Mouse (Mus musculus) brain, embryonic 14.5 days (tissue): ENCODE measurements around the gene Rpl9-ps1. TPM values are rescaled to one million over a fixed set of nuclear protein-coding genes. Genes with fewer than 3 reads are reported as not detected.

Source experiments
- DNase-seq: peaks from one replicate; pipeline ENCODE4 v3.0.0-alpha.2; 2011; ENCODE audit warnings: low read depth
- CTCF ChIP-seq: fragments of 200-500 bp; IDR thresholded peaks from 2 replicates; pipeline ENCODE4 v1.5.1; 2012; ENCODE audit warnings: inconsistent platforms, mild to moderate bottlenecking, moderate library complexity, borderline replicate concordance; ENCODE audit not compliant: insufficient read depth, insufficient read length; ENCODE audit errors: extremely low read depth
- POLR2A ChIP-seq: fragments of 200-500 bp; IDR thresholded peaks from 2 replicates; pipeline ENCODE4 v1.6.1; 2012; ENCODE audit warnings: mild to moderate bottlenecking, inconsistent platforms, borderline replicate concordance; ENCODE audit not compliant: poor library complexity, insufficient read depth, insufficient read length, severe bottlenecking; ENCODE audit errors: extremely low read depth
- polyA plus RNA-seq: library from polyadenylated mRNA; depleted of rRNA; stranded (reverse); fragments of >200 nt; gene quantifications from 2 replicates; pipeline ENCODE4 v1.2.3, GENCODE M21; 2012; rRNA removed

Gene Rpl9-ps1
- polyA plus RNA-seq, 1 experiment, result not detected

DNA sequence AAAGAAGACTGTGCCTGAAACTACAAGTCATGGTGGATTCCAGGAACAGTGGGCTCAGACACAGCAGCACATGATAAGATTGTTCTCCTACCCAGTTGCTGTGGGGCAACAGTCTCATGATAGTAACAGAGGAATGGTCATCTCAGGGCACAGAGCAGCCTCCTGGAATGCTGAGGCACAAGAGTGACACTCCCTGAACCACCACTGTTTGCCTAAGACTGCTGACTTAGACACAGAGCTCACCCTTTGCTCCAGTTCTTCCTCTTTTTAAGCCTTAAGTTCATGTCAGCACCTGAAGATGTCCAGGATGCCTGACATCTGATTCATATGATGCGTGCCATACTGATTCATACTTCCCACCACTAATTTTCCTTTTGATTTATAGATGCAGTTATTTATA, 28.8 kb downstream of the Rpl9-ps1 start:
- TF ChIP-seq CTCF (no peak), POLR2A (no peak)
- no peak for DNase-seq

DNA sequence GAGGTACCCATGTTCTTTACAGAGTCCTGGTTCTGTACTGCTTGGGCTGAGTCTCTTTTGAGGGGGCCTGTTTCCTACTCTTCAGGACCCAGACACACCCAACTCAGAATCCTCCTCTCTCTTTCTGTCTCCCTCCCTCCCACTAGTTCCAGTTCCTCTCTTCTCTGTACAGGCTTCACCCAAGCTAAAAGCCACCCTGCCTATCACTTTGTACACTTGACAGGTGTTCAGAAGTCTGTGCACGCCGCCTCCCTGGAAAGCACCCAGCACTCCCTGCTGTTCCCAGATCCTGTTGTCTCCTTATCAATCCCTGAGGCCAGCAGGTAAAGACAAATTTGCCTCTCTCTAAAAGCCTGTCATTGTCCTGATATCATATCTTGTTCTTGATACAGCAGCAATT, 34.5 kb downstream of the Rpl9-ps1 start:
- TF ChIP-seq POLR2A (no peak), CTCF (no peak)
- DNase-seq, result no peak

GRCm38 (mm10) chr11:83606396-83606795, 39.0 kb downstream of the Rpl9-ps1 start:
- no peak for DNase-seq
- TF ChIP-seq POLR2A, result no peak
- no peak for TF ChIP-seq CTCF

- no peak for DNase-seq
- TF ChIP-seq POLR2A (no peak), CTCF (no peak)
These were observed 39.9 kb downstream of the Rpl9-ps1 start for GRCm38 (mm10) chr11:83605535-83605934.

GRCm38 (mm10) chr11:83604698-83605097, 40.7 kb downstream of the Rpl9-ps1 start:
- TF ChIP-seq CTCF (no peak), POLR2A (no peak)
- DNase-seq, result no peak

DNA sequence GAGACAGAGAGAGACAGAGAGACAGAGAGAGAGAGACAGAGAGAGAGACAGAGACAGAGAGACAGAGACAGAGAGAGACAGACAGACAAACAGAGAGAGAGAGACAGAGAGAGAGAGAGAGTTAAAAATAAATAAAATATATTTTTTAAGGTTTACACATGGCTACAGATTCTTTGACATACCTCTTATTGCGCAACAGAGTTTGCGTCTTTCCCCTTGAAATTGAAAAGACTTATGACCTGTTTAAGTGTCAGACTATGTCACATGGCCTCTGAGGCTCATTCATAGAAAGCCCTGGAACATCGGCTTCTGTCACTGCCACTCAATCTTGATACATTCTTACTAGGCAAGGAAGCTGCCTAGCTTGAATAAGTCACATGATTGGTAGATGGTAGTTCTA, 42.0 kb downstream of the Rpl9-ps1 start:
- DNase-seq, result no peak
- TF ChIP-seq CTCF (no peak), POLR2A (no peak)

GRCm38 (mm10) chr11:83600576-83600975, 44.8 kb downstream of the Rpl9-ps1 start:
- no peak for DNase-seq
- TF ChIP-seq POLR2A (no peak), CTCF (no peak)

GRCm38 (mm10) chr11:83598991-83599390, 46.4 kb downstream of the Rpl9-ps1 start:
- no peak for DNase-seq
- TF ChIP-seq POLR2A (no peak), CTCF (no peak)

DNA sequence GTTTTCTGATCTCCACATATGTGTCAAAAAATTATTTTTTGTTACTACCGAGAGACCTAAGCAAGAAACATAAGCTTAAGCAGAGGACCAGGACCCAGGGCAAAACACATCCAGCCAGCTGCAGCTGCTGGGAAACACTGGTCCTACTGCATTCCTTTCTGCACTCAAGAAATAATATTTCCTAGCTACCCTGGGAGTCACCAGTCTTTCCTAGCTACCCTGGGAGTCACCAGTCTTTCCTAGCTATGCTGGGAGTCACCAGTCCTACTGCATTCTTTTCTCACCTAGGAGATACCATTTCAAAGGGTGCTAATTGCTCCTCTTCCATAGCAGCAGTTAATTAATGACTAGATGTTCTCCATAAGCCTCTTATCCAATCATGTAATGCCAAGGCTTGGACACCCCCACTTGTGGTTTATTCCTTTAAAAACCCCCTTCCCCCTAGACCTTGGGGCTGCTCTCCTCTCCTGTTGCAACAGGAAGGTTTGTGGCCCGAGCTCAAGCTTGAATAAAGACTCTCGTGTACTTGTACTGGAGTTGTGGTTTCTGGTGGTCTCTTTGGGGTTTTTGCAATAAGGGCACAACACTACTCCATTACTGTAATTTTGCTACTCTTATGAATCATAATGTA, 47.1 kb downstream of the Rpl9-ps1 start:
- DNase-seq, result no peak
- no peak for TF ChIP-seq POLR2A

DNA sequence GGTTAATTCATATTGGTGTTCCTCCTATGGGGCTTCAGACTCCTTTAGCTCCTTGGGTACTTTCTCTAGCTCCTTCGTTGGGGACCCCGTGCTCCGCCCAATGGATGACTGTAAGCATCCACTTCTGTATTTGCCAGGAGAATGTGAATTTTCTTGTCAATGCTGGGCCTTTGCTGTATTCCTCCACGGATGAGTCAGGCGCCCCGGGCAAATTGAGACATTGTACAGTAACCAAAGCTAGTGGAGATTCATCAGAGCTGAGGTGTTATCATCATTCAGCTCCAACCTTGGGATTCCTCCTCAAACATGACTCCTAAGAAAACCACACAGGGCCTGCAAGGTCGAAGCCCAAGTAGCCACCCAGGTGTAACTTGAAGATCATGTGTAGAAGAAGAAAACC, 47.6 kb downstream of the Rpl9-ps1 start:
- DNase-seq, result no peak
- TF ChIP-seq CTCF (no peak), POLR2A (no peak)

- no peak for DNase-seq
- TF ChIP-seq POLR2A (no peak), CTCF (no peak)
These were observed 49.6 kb downstream of the Rpl9-ps1 start for GRCm38 (mm10) chr11:83595669-83596455.

Other genes starting within 250 kb of the Rpl9-ps1 start
- gene Rasl10b, start 236.5 kb downstream of the Rpl9-ps1 start, polyA plus RNA-seq, result 74.3 and 88.9 TPM in 2 replicates
- gene Gas2l2, start 216.2 kb downstream of the Rpl9-ps1 start, polyA plus RNA-seq, result 0.21 and 0.63 TPM in 2 replicates
- gene 1700020L24Rik, start 207.9 kb downstream of the Rpl9-ps1 start, polyA plus RNA-seq, result 0.53 and 0.55 TPM in 2 replicates
- gene Mmp28, start 182.6 kb downstream of the Rpl9-ps1 start, polyA plus RNA-seq, result 5.5 and 9.1 TPM in 2 replicates
- 51.0 and 92.8 TPM in 2 replicates for gene Taf15, start 172.5 kb downstream of the Rpl9-ps1 start, polyA plus RNA-seq
- not detected in 2 replicates for gene Heatr9, start 123.4 kb downstream of the Rpl9-ps1 start, polyA plus RNA-seq
- gene Ccl5, start 115.1 kb downstream of the Rpl9-ps1 start, polyA plus RNA-seq, result 0.21 TPM in 1 of 2 replicates, not detected in the other
- gene Ccl9, start 67.0 kb downstream of the Rpl9-ps1 start, polyA plus RNA-seq, result 0.83 and 1.00 TPM in 2 replicates
- 0.72 and 0.78 TPM in 2 replicates for gene Ccl6, start 52.5 kb downstream of the Rpl9-ps1 start, polyA plus RNA-seq
- gene Ccl3, start 3.7 kb upstream of the Rpl9-ps1 start, polyA plus RNA-seq, result 1.7 and 2.4 TPM in 2 replicates
- gene Ccl4, start 17.0 kb upstream of the Rpl9-ps1 start, polyA plus RNA-seq, result 0.38 and 0.44 TPM in 2 replicates
- not detected in 2 replicates for gene Wfdc17, start 58.4 kb upstream of the Rpl9-ps1 start, polyA plus RNA-seq
- gene Wfdc18, start 63.4 kb upstream of the Rpl9-ps1 start, polyA plus RNA-seq, result not detected in 2 replicates
- gene Wfdc21, start 101.3 kb upstream of the Rpl9-ps1 start, polyA plus RNA-seq, result not detected in 2 replicates
- 35.9 and 40.5 TPM in 2 replicates for gene Heatr6, start 108.1 kb upstream of the Rpl9-ps1 start, polyA plus RNA-seq
- 0.13 and 0.19 TPM in 2 replicates for gene Hnf1b, start 204.4 kb upstream of the Rpl9-ps1 start, polyA plus RNA-seq